Mouse (Mus musculus): Measurements from ENCODE around the gene Vapb.

DNA sequence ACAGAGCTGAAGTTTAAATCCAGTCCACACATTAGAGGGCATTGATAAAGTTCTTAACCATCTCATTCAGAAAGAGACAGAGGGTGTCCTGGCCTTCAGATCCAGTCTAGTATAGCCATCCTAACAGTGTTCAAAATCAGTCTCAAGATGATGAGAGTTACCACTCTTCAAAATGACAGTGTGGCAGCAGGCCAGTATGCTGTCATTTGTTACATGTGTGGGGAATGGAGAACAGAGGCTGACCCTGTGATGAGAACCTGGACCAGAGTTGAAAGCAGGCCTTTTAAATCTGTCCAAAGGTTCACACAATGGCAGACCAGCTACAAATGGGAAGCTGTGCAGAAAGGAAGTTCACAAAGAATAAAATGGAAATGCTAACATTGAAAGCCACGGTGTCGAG is 44.6 kb upstream of the Vapb start:
- TF ChIP-seq CTCF (IDR thresholded peaks at IDR 0.05; ENCODE audit: low read depth): no peak
- peak; percentile 81 for TF ChIP-seq EP300 (IDR thresholded peaks at IDR 0.05; ENCODE audit: low read depth)
